Mouse (Mus musculus): Measurements from ENCODE around the gene Accsl. TPM values are rescaled to one million over a fixed set of nuclear protein-coding genes. Genes with fewer than 3 reads are reported as not detected.

The Accsl gene
- polyA plus RNA-seq, 1 experiment from 2014 or later = 0.20 TPM

DNA sequence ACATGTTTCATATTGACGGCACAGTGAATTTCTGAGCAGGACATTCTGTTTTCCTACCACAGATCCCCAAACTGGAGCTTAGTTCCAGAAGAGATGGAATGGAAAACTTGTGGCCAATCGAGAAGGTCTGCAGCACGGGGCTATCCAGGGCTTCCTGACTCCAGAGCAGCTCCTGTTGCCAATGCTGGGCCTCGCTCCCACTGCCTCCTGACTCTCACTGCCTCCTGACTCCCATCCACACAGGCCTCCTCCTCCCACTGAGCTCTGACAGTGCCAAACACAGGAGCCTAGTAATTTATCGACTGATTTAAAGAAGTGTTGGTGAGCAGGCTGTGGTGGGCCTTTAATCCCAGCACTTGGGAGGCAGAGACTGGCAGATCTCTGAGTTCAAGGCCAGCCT, 60.9 kb downstream of the Accsl start:
- Histone ChIP-seq H3K9ac (ENCODE audit: low read length) (no peak overlapping the region), H3K36me3 (ENCODE audit: control insufficient read depth, insufficient read depth, low read length) (no peaks in the 10 kb centered on the region), H3K4me2 (no peak overlapping the region), H3K4me3 (ENCODE audit: low read depth, low read length) (no peak overlapping the region), H3K9me3 (ENCODE audit: control insufficient read depth, low read length) (no peaks in the 10 kb centered on the region), H3K4me1 (ENCODE audit: control insufficient read depth, insufficient read depth, low read length) (no peaks in the 10 kb centered on the region), H3K27ac (ENCODE audit: low read depth, low read length) (no peak overlapping the region), H3K27me3 (ENCODE audit: control insufficient read depth, insufficient read depth, low read length) (no peaks in the 10 kb centered on the region)
- DNase-seq (ENCODE audit: low spot score, missing footprints) (no peak), ATAC-seq (ENCODE audit: low FRiP score) (no peak)
- 90% methylated on average over 5 of the region's 5 CpGs for WGBS

DNA sequence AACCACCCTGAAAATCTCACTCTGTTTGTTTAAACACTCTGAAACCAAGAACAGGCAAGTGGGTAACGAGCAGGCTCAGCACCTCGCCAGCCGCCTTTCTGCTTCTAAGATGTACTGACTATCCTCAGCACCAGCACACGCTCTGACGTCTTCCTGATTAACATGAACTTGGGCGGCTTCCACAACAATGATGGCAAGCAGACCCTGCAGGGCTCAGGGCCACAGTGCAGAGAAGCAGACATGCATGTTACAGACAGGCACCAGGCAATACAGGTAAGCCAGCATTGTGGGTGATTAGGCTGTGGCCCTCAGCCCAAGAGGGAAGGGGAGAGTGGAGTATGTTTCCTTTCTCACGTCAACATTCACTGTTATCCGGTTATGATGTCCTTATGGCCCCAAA, 61.5 kb downstream of the Accsl start:
- H3K9ac ChIP-seq (ENCODE audit: low read length) = no peak overlapping the region
- H3K36me3 ChIP-seq (ENCODE audit: control insufficient read depth, insufficient read depth, low read length) = no peaks in the 10 kb centered on the region
- no peaks in the 10 kb centered on the region for H3K27me3 ChIP-seq (ENCODE audit: control insufficient read depth, insufficient read depth, low read length)
- H3K4me2 ChIP-seq = no peak overlapping the region
- no peak overlapping the region for H3K4me3 ChIP-seq (ENCODE audit: low read depth, low read length)
- 90% methylated on average over 8 of the region's 8 CpGs for WGBS
- no peaks in the 10 kb centered on the region for H3K9me3 ChIP-seq (ENCODE audit: control insufficient read depth, low read length)
- no peaks in the 10 kb centered on the region for H3K4me1 ChIP-seq (ENCODE audit: control insufficient read depth, insufficient read depth, low read length)
- no peak overlapping the region for H3K27ac ChIP-seq (ENCODE audit: low read depth, low read length)
- no peak for ATAC-seq (ENCODE audit: low FRiP score)
- DNase-seq (ENCODE audit: low spot score, missing footprints) = no peak

DNA sequence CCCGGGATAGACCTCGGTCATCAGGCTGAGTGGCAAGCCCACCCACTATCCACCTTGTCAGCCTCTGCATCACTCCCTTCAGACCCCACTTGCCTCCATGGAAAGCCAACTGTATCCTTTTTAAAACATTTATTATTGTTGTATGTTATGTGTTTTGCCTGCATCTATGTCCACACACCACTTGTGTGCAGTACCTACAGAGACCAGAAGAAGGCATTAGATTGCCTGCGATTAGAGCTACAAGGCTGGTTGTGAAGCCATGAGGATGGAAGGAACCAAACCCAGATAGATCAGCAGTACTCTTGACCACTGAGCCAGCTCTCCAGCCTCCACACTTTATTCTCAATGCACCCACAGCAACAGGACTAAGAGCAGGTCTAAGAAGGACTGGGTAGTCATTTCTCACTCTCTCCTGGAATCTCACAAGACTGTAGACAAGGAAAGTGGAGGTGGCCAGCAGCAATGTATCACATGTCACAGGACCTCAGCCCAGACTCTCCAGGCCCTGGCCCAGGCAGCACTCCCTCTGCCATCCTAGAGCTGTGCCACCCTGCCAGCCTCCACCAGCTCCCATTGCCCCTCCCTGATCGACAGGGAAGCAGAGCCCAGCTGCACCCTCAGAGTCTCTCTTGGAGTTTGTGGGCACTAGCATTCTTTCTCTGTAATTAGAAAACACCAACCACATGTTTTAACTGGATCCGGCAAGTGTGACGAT, 62.3 kb downstream of the Accsl start:
- H3K4me1 ChIP-seq (ENCODE audit: control insufficient read depth, insufficient read depth, low read length) = no peaks in the 10 kb centered on the region
- no peak overlapping the region for H3K9ac ChIP-seq (ENCODE audit: low read length)
- H3K9me3 ChIP-seq (ENCODE audit: control insufficient read depth, low read length) = no peaks in the 10 kb centered on the region
- H3K4me2 ChIP-seq = no peak overlapping the region
- no peak overlapping the region for H3K4me3 ChIP-seq (ENCODE audit: low read depth, low read length)
- no peak overlapping the region for H3K27ac ChIP-seq (ENCODE audit: low read depth, low read length)
- H3K27me3 ChIP-seq (ENCODE audit: control insufficient read depth, insufficient read depth, low read length) = no peaks in the 10 kb centered on the region
- no peaks in the 10 kb centered on the region for H3K36me3 ChIP-seq (ENCODE audit: control insufficient read depth, insufficient read depth, low read length)
- ATAC-seq (ENCODE audit: low FRiP score) (no peak), DNase-seq (ENCODE audit: low spot score, missing footprints) (no peak)
- 95% methylated on average over 6 of the region's 6 CpGs for WGBS

DNA sequence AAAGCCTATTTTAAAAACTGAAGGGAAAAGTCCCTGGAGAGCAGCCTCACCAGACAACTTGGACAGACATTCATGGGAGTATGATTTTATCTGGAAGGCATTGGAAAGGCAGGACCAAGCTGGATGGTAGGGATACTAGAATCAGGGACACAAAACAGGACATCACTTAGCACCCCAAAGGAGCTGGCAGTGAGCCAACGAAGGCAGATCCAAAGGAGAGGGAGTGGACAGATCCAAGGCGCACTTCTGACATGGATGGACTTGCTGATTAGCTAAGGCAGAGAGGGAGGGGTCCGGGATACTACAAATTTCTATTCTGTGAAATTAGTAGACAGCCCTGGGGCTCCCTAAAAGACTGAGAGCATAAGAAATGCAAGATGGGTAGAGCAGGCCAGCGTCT, 63.4 kb downstream of the Accsl start:
- DNase-seq (ENCODE audit: low spot score, missing footprints) = no peak
- 84% methylated on average over 4 of the region's 4 CpGs for WGBS

More for the DNA sequence above, 63.4 kb downstream of the Accsl start:
- Histone ChIP-seq H3K4me3 (ENCODE audit: low read depth, low read length) (no peak overlapping the region), H3K27ac (ENCODE audit: low read depth, low read length) (no peak overlapping the region), H3K9ac (ENCODE audit: low read length) (no peak overlapping the region), H3K27me3 (ENCODE audit: control insufficient read depth, insufficient read depth, low read length) (no peaks in the 10 kb centered on the region), H3K4me1 (ENCODE audit: control insufficient read depth, insufficient read depth, low read length) (no peaks in the 10 kb centered on the region), H3K9me3 (ENCODE audit: control insufficient read depth, low read length) (no peaks in the 10 kb centered on the region), H3K4me2 (no peak overlapping the region), H3K36me3 (ENCODE audit: control insufficient read depth, insufficient read depth, low read length) (no peaks in the 10 kb centered on the region)
- no peak for ATAC-seq (ENCODE audit: low FRiP score)

Other genes starting within 250 kb of the Accsl start
- 3.9 and 4.4 TPM in 2 replicates for gene Alx4, start 226.8 kb downstream of the Accsl start, polyA plus RNA-seq (2014; fragmentation: Nextera tagmentation; extraction: Ambion mirVana)
- 63.8 and 68.2 TPM in 2 replicates for gene Ext2, start 46.6 kb downstream of the Accsl start, polyA plus RNA-seq (2014; fragmentation: Nextera tagmentation; extraction: Ambion mirVana)
- gene Accs, start 19.2 kb downstream of the Accsl start, polyA plus RNA-seq (2014; fragmentation: Nextera tagmentation; extraction: Ambion mirVana) = 5.8 and 7.5 TPM in 2 replicates
- 1.7 and 1.9 TPM in 2 replicates for gene Gm13889, start 88.0 kb upstream of the Accsl start, polyA plus RNA-seq (2014; fragmentation: Nextera tagmentation; extraction: Ambion mirVana)
- not detected in 2 replicates for gene Gm27027, start 127.2 kb upstream of the Accsl start, polyA plus RNA-seq (2014; fragmentation: Nextera tagmentation; extraction: Ambion mirVana)
- gene Alkbh3, start 141.7 kb upstream of the Accsl start, polyA plus RNA-seq (2014; fragmentation: Nextera tagmentation; extraction: Ambion mirVana) = 50.8 and 51.3 TPM in 2 replicates